Mouse (Mus musculus) neural tube, embryonic 11.5 days (tissue): ENCODE results near the gene Fgfr3. TPM values are rescaled to one million over a fixed set of nuclear protein-coding genes. Genes with fewer than 3 reads are reported as not detected.
A peak's percentile ranks its signal among the peaks of the same experiment; 100 is the strongest.

Experiments
- ATAC-seq: fragments of 200-750 bp; cut with Nextera tagmentation; 2 replicates; pipeline ENCODE4 v1.8.0; 2017; ENCODE audit warnings: moderate number of reproducible peaks, mild to moderate bottlenecking, moderate TSS enrichment, moderate library complexity; ENCODE audit not compliant: insufficient read depth, low FRiP score, low TSS enrichment
- DNase-seq: peaks from one replicate; pipeline ENCODE4 v3.0.0-alpha.2; 2015; ENCODE audit warnings: low spot score
- H3K27ac ChIP-seq: fragments of 300-500 bp; sonication (generic); 2 replicates; pipeline ENCODE4 v1.5.1; 2014; ENCODE audit warnings: low read depth, mild to moderate bottlenecking, low read length
- H3K27me3 ChIP-seq: fragments of 300-500 bp; sonication (generic); 2 replicates; pipeline ENCODE4 v1.6.1; 2014; ENCODE audit warnings: mild to moderate bottlenecking, low read length, mixed read lengths; ENCODE audit not compliant: control insufficient read depth, insufficient read depth
- H3K36me3 ChIP-seq: fragments of 300-500 bp; sonication (generic); 2 replicates; pipeline ENCODE4 v1.6.1; 2014; ENCODE audit warnings: mild to moderate bottlenecking, low read length, moderate library complexity, mixed read lengths; ENCODE audit not compliant: control insufficient read depth, insufficient read depth
- H3K4me1 ChIP-seq: fragments of 300-500 bp; sonication (generic); 2 replicates; pipeline ENCODE4 v1.6.1; 2014; ENCODE audit warnings: low read length, mixed read lengths; ENCODE audit not compliant: control insufficient read depth, insufficient read depth
- H3K4me2 ChIP-seq: fragments of 300-500 bp; sonication (generic); 2 replicates; pipeline ENCODE4 v1.6.1; 2014; ENCODE audit warnings: low read depth, mild to moderate bottlenecking, moderate library complexity
- H3K4me3 ChIP-seq: fragments of 300-500 bp; sonication (generic); 2 replicates; pipeline ENCODE4 v1.5.1; 2014; ENCODE audit warnings: low read depth, low read length
- H3K9ac ChIP-seq: fragments of 300-500 bp; sonication (generic); 2 replicates; pipeline ENCODE4 v1.6.1; 2014; ENCODE audit warnings: mild to moderate bottlenecking, low read length
- H3K9me3 ChIP-seq: fragments of 300-500 bp; sonication (generic); 2 replicates; pipeline ENCODE4 v1.6.1; 2016; ENCODE audit warnings: low read length; ENCODE audit not compliant: control insufficient read depth
- WGBS: fragments of 180-500 bp; shearing (Covaris S2); extraction: QIAGEN DNeasy Blood & Tissue Kit; methylation state at CpG from one replicate; pipeline ENCODE4 v1.1.7; 2014; 5-methylcytosine and 5-hydroxymethylcytosine counted together
- polyA plus RNA-seq: library from polyadenylated mRNA; unstranded; fragments of >200 nt; fragmentation: Nextera tagmentation; extraction: Ambion mirVana; gene quantifications from 2 replicates; pipeline ENCODE4 v1.2.1, GENCODE M21; 2014

The Fgfr3 gene
- polyA plus RNA-seq, 1 experiment from 2014 or later, result 72.0 TPM

DNA sequence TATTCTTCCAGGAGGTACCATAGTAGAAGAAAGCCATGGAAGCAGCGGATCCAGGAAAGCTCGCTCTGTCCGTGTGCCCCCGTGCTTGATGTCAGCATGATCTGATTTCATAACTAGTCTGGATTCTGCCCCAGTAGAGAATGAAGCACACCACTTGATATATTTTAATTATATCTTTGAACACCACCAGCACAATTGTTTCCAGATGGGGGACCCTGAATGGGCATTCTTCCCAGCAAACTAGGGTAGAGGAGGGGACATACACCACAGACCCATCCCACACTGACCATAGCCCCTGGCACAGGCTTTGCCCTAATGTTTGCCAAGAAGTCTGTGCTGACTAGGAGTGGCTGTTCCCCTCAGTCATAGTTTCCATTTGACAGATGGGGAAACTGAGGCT, 36.5 kb upstream of the Fgfr3 start:
- H3K9me3 ChIP-seq, result no peaks in the 10 kb centered on the region
- no peak overlapping the region for H3K4me3 ChIP-seq
- no peak overlapping the region for H3K4me2 ChIP-seq
- ATAC-seq (no peak), DNase-seq (no peak)
- H3K27me3 ChIP-seq, result no peaks in the 10 kb centered on the region
- no peak overlapping the region for H3K9ac ChIP-seq
- peaks cover 15% of the 10 kb centered on the region for H3K4me1 ChIP-seq
- H3K36me3 ChIP-seq, result no peaks in the 10 kb centered on the region
- WGBS, result 96% methylated on average over 4 of the region's 4 CpGs
- H3K27ac ChIP-seq, result no peak overlapping the region

DNA sequence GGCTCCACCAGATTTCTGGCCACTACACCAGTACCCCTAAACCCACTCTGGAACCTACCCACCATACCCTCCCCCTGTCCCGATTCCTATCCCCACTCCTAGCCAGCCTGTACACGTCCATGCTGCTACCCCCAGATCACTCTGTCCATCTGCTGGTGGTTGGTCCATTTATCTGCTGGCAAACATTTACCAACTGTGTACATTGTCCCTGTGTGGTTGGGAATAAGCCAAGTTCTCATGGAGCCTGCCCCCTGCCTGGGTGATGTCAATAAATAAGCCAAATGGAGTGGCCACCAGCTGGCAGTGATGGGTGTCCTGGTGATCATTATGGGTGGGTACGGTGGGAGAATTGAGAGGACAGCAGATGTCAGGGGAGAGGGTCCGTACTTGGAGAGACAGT, 34.3 kb upstream of the Fgfr3 start:
- no peak overlapping the region for H3K4me2 ChIP-seq
- no peaks in the 10 kb centered on the region for H3K36me3 ChIP-seq
- 72% methylated on average over 4 of the region's 4 CpGs for WGBS
- peaks cover 29% of the 10 kb centered on the region for H3K4me1 ChIP-seq
- H3K9me3 ChIP-seq, result no peaks in the 10 kb centered on the region
- ATAC-seq (no peak), DNase-seq (no peak)
- H3K27me3 ChIP-seq, result no peaks in the 10 kb centered on the region
- no peak overlapping the region for H3K27ac ChIP-seq
- no peak overlapping the region for H3K4me3 ChIP-seq
- no peak overlapping the region for H3K9ac ChIP-seq

DNA sequence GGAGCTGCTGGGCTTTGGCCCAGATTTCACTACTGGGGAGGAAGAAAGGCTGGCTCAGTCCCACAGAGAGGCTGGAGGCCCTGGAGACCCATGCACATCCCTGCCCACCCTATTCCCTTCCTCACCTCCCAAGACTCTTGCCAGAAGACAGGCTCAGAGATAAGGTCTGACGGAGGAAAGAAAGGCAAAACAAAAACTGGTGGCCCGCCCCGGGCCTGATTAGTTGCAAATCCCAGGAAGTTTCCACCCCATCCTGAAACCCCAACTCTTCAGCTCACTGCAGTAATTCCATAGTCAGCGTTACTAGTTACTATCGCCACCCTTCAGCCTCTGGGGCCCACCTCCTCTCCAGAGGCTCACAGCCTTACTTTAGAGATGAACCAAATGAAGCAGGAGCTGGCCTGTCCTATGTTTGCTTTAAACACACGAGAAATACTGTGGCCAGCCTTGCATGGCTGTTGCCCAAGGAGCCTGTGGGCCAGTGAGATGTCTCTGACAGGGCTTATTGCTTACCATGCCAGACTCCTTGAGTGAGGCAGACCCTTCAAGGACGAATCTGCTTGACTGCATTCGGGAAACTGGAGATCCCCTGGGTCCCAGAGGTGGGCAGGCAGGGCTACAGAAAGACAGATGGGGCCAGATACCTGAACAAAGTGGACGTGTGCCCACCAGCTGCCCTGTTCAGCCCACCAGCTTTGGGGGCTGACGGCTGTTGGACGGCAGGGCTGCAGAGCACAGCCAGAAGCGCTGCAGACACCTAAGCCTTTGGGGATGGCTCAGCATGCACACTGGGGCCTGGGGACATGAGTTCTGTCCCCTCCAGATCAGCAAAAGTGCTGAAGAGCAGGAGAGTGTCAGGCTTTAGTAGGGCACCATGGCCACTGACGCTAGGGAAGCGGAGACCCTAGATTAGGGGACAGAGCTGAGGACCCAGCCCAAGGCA, 32.9 kb upstream of the Fgfr3 start:
- Histone ChIP-seq H3K4me2 (peak overlapping the region; percentile 29; the same call in 1 of the 2 replicates), H3K9ac (peak overlapping the region; percentile 61), H3K4me3 (no peak overlapping the region), H3K9me3 (no peaks in the 10 kb centered on the region), H3K27me3 (no peaks in the 10 kb centered on the region), H3K27ac (peak overlapping the region; percentile 76), H3K4me1 (peaks cover 42% of the 10 kb centered on the region), H3K36me3 (no peaks in the 10 kb centered on the region)
- 63% methylated on average over 14 of the region's 14 CpGs for WGBS
- DNase-seq, result no peak
- ATAC-seq, result no peak

DNA sequence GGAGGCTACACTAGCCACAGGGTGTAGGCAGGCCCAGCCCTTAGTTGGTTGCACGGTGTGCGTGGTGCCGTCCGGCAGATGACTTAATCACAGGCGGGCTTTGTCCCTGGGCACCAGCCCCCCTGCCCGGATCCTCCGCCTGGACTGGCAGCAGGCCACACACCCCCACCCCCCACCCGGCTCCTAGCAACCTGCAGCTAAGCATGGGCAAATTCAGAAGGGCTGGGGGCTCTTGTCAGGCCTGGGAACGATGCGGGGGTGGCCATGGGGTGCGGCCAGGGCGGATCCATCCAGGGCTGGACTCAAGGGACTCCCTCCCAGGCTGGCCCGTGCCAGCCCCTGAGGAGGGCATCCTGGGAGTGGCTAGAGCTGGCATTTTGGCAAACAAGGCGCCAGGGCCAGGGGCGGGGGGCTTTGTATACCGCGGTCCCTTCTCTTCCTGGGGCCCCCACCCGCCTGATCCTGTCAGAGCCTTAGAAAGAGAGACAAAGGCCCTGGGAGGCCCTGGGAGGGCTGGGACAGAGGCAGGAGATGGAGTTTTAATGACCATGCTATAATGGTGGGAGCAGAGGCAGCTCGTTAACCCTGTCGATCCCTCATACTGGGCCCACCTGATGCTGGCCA, 32.1 kb upstream of the Fgfr3 start:
- H3K27me3 ChIP-seq, result peaks cover 2% of the 10 kb centered on the region; the same call in 1 of the 2 replicates
- peak overlapping the region; percentile 61 for H3K9ac ChIP-seq
- peak overlapping the region; percentile 6; the same call in 1 of the 2 replicates for H3K4me3 ChIP-seq
- peak overlapping the region; percentile 29 for H3K4me2 ChIP-seq
- H3K27ac ChIP-seq, result peak overlapping the region; percentile 76
- ATAC-seq, result peak; percentile 79
- WGBS, result 31% methylated on average over 20 of the region's 20 CpGs
- peak; percentile 81 for DNase-seq
- no peaks in the 10 kb centered on the region for H3K36me3 ChIP-seq
- no peaks in the 10 kb centered on the region for H3K9me3 ChIP-seq
- H3K4me1 ChIP-seq, result peaks cover 46% of the 10 kb centered on the region

DNA sequence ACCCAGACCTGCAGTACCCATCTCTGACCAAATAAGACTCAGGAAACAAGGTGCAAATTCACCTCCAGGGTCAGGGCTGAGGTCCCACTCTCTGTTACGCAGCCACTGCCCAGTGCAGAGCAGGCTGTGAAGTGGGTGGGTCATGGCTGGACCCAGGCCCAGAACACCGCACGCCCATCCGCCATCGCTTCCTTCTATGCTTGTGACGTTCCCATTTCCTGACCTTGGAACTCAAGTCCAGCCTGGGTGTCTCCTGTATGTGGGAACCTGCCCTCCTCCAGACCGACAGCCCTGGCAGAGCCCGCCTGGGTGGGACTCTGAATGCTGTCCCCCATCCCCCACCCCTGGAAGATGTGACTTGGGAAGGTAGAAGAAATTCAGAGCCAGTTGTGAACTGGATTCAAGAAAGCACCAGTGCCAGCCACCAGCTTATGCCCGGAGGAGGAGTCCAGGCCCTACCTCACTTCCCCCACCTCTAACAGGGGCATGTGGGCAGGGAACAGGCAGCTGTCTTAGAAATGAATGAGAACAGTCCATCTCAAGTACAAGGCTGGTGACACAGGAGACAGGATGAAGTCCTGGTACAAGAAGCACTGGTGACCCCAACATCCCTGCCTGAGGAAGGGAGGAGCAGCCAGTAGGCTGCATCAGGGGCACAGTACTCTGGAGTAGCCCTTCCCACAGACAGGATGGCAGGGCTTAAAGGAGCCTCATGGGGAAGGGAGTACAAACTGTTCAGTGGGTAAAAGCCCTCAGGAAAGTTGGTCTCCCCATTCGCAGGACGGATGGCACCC, 31.4 kb upstream of the Fgfr3 start:
- DNase-seq (no peak), ATAC-seq (no peak; the same call in 1 of the 2 replicates)
- H3K4me1 ChIP-seq, result peaks cover 53% of the 10 kb centered on the region
- H3K9me3 ChIP-seq, result no peaks in the 10 kb centered on the region
- peak overlapping the region; percentile 29 for H3K4me2 ChIP-seq
- no peaks in the 10 kb centered on the region for H3K36me3 ChIP-seq
- H3K4me3 ChIP-seq, result no peak overlapping the region
- peaks cover 2% of the 10 kb centered on the region; the same call in 1 of the 2 replicates for H3K27me3 ChIP-seq
- WGBS, result 69% methylated on average over 11 of the region's 11 CpGs
- H3K9ac ChIP-seq, result no peak overlapping the region; the same call in 1 of the 2 replicates
- peak overlapping the region; percentile 76 for H3K27ac ChIP-seq

DNA sequence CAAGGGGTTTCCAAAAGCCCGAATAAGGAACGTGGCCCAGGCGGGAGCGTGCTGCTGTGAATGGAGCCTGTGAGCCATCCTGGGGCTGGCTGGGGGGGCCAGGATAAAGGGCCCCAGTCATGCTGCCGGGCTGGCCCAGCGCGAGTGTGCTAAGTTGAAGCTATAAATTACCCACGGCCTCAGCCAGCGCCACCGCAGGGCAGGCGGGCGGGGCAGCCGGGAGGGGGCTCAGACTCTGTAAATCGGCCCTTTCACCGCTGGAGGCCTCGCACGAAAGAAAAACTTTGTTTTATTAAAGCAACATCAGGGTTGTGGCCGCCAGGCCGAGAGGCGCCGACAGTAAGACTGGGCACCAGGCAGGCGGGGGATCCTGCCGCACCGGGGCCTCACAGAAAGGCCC, 29.1 kb upstream of the Fgfr3 start:
- H3K27ac ChIP-seq, result peak overlapping the region; percentile 79
- H3K4me1 ChIP-seq, result peaks cover 68% of the 10 kb centered on the region
- 2% methylated on average over 24 of the region's 24 CpGs for WGBS
- ATAC-seq (peak; percentile 58), DNase-seq (peak; percentile 85)
- H3K4me3 ChIP-seq, result no peak overlapping the region
- H3K9ac ChIP-seq, result peak overlapping the region; percentile 36
- H3K36me3 ChIP-seq, result no peaks in the 10 kb centered on the region
- H3K9me3 ChIP-seq, result no peaks in the 10 kb centered on the region
- peak overlapping the region; percentile 3 for H3K4me2 ChIP-seq
- H3K27me3 ChIP-seq, result peaks cover 12% of the 10 kb centered on the region; the same call in 1 of the 2 replicates

DNA sequence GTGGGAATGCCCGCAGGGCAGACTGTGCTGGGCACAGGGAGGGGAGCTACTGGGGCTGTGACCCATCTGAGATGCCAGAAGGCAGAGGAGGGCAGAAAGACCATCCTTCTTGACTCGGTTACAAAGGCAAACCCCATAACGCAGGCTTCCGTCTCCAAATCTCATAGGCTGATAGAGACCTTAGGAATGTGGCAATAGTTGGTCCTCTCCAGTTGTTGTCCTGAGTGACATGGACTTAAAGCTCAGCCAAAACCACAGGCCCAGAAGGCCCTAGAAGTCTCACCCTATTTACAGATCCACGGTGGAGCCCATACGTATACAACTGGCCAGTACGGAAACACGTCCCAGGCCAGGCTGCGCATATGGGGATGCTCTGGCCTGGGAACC, 27.0 kb upstream of the Fgfr3 start:
- 51% methylated on average over 9 of the region's 9 CpGs for whole genome bisulfite sequencing
- Histone ChIP-seq H3K27me3 (peaks cover 14% of the 10 kb centered on the region; the same call in 1 of the 2 replicates), H3K4me1 (peaks cover 82% of the 10 kb centered on the region)

More for the DNA sequence above, 27.0 kb upstream of the Fgfr3 start:
- no peak for DNase-seq
- no peaks in the 10 kb centered on the region for H3K9me3 ChIP-seq
- no peaks in the 10 kb centered on the region for H3K36me3 ChIP-seq
- no peak overlapping the region for H3K4me2 ChIP-seq
- H3K9ac ChIP-seq, result no peak overlapping the region
- H3K4me3 ChIP-seq, result no peak overlapping the region
- H3K27ac ChIP-seq, result peak overlapping the region; percentile 92
- no peak for ATAC-seq
